Mouse (Mus musculus) CH12.LX (cell line): ENCODE measurements around the gene Arid5b. TPM values are rescaled to one million over a fixed set of nuclear protein-coding genes. Genes with fewer than 3 reads are reported as not detected.

ENCODE experiments used
- DNase-seq: peaks from one replicate; pipeline ENCODE4 v3.0.0-alpha.2; 2013; ENCODE audit errors: extremely low read depth
- H3K27ac ChIP-seq: 2 replicates; pipeline ENCODE4 v1.5.1; 2012; ENCODE audit warnings: low read depth, mild to moderate bottlenecking, control low read depth, moderate library complexity; ENCODE audit not compliant: insufficient read depth
- H3K27me3 ChIP-seq: replicated peaks from 2 replicates; pipeline ENCODE3; 2012; ENCODE audit warnings: inconsistent platforms
- H3K36me3 ChIP-seq, 2 experiments: replicated peaks in 1 of 2; 2 replicates each; pipeline versions ENCODE3 to v1.6.1; 2012; ENCODE audit warnings: inconsistent platforms in 1 of 2, low read length in 1 of 2, mild to moderate bottlenecking in 1 of 2, mixed read lengths in 1 of 2, moderate library complexity in 1 of 2; ENCODE audit not compliant: control insufficient read depth in 1 of 2, insufficient read depth in 1 of 2
- H3K4me1 ChIP-seq, 2 experiments: 2 replicates each; pipeline ENCODE4 v1.6.1; 2012; ENCODE audit warnings: inconsistent platforms in 1 of 2, moderate library complexity in 1 of 2; ENCODE audit not compliant: insufficient read depth in 2 of 2, control insufficient read depth in 1 of 2
- H3K4me2 ChIP-seq: 2 replicates; pipeline ENCODE4 v1.6.1; 2012; ENCODE audit warnings: low read depth, mild to moderate bottlenecking, control low read depth; ENCODE audit not compliant: poor library complexity, insufficient read depth, severe bottlenecking
- H3K4me3 ChIP-seq, 3 experiments: fragments of 150-350 bp in 1 of 3; sonication (generic) in 1 of 3; replicated peaks in 1 of 3; 2 replicates each; pipeline versions ENCODE3 to v1.5.1; 2011 to 2012; ENCODE audit warnings: low read depth in 2 of 3, low read length in 2 of 3, mild to moderate bottlenecking in 2 of 3, moderate library complexity in 2 of 3, control low read depth in 1 of 3, improper control_type of control experiment in 1 of 3, inconsistent platforms in 1 of 3, mixed read lengths in 1 of 3; ENCODE audit not compliant: poor library complexity in 1 of 3
- H3K79me2 ChIP-seq: replicated peaks from 2 replicates; pipeline ENCODE4 v1.6.1; 2012; ENCODE audit warnings: mild to moderate bottlenecking, moderate library complexity; ENCODE audit not compliant: control insufficient read depth, poor library complexity, insufficient read depth, severe bottlenecking; ENCODE audit errors: extremely low read depth
- H3K9ac ChIP-seq: 2 replicates; pipeline ENCODE4 v1.6.1; 2012; ENCODE audit warnings: low read depth, mild to moderate bottlenecking, control low read depth, moderate library complexity; ENCODE audit not compliant: insufficient read depth
- H3K9me3 ChIP-seq: replicated peaks from 2 replicates; pipeline ENCODE3; 2012; ENCODE audit warnings: low read length, inconsistent platforms, mixed read lengths
- BHLHE40 ChIP-seq: IDR thresholded peaks from 2 replicates; pipeline ENCODE4 v1.6.1; 2011; ENCODE audit warnings: mild to moderate bottlenecking, low read depth, low read length, improper control_type of control experiment
- CTCF ChIP-seq, 2 experiments: IDR thresholded peaks in 1 of 2; conservative IDR thresholded peaks in 1 of 2; 2 replicates each; pipeline ENCODE4 v1.5.1; 2011 to 2012; ENCODE audit warnings: low read depth in 2 of 2, low read length in 2 of 2, improper control_type of control experiment in 1 of 2, inconsistent platforms in 1 of 2, mild to moderate bottlenecking in 1 of 2, moderate library complexity in 1 of 2
- ELF1 ChIP-seq: IDR thresholded peaks from 2 replicates; pipeline ENCODE4 v1.6.1; 2014; ENCODE audit warnings: low read depth, mild to moderate bottlenecking, inconsistent platforms, low read length, improper control_type of control experiment
- GABPA ChIP-seq: IDR thresholded peaks from 2 replicates; pipeline ENCODE4 v1.6.1; 2012; ENCODE audit warnings: low read depth, low read length, improper control_type of control experiment, inconsistent platforms; ENCODE audit not compliant: insufficient replicate concordance
- IRF4 ChIP-seq: IDR thresholded peaks from 2 replicates; pipeline ENCODE4 v1.6.1; 2014; ENCODE audit warnings: low read depth, mild to moderate bottlenecking, inconsistent platforms, low read length, improper control_type of control experiment
- JUND ChIP-seq: conservative IDR thresholded peaks from 2 replicates; pipeline ENCODE4 v1.6.1; 2011; ENCODE audit warnings: low read depth, low read length, improper control_type of control experiment
- KAT2A ChIP-seq: IDR thresholded peaks from 2 replicates; pipeline ENCODE4 v1.6.1; 2012; ENCODE audit warnings: low read length, improper control_type of control experiment, inconsistent platforms; ENCODE audit not compliant: insufficient replicate concordance
- MAFK ChIP-seq: IDR thresholded peaks from 2 replicates; pipeline ENCODE4 v1.6.1; 2011; ENCODE audit warnings: low read length, improper control_type of control experiment; ENCODE audit not compliant: insufficient replicate concordance
- MAX ChIP-seq: IDR thresholded peaks from 2 replicates; pipeline ENCODE4 v1.6.1; 2011; ENCODE audit warnings: low read length, improper control_type of control experiment
- NELFE ChIP-seq: IDR thresholded peaks from 2 replicates; pipeline ENCODE4 v1.6.1; 2011; ENCODE audit warnings: low read depth, low read length, improper control_type of control experiment
- NRF1 ChIP-seq: IDR thresholded peaks from 2 replicates; pipeline ENCODE4 v1.6.1; 2014; ENCODE audit warnings: low read depth, mild to moderate bottlenecking, inconsistent platforms, low read length, improper control_type of control experiment, moderate library complexity
- POLR2AphosphoS2 ChIP-seq: IDR thresholded peaks from 2 replicates; pipeline ENCODE4 v1.6.1; 2011; ENCODE audit warnings: low read depth, low read length, improper control_type of control experiment
- RCOR1 ChIP-seq: conservative IDR thresholded peaks from 2 replicates; pipeline ENCODE4 v1.6.1; 2012; ENCODE audit warnings: low read depth, mild to moderate bottlenecking, inconsistent platforms, low read length, improper control_type of control experiment
- SIN3A ChIP-seq: IDR thresholded peaks from 2 replicates; pipeline ENCODE4 v1.6.1; 2012; ENCODE audit warnings: low read length, improper control_type of control experiment, inconsistent platforms
- TCF12 ChIP-seq: IDR thresholded peaks from 2 replicates; pipeline ENCODE4 v1.6.1; 2014; ENCODE audit warnings: low read depth, mild to moderate bottlenecking, inconsistent platforms, low read length, improper control_type of control experiment
- UBTF ChIP-seq: IDR thresholded peaks from 2 replicates; pipeline ENCODE4 v1.6.1; 2012; ENCODE audit warnings: low read depth, mild to moderate bottlenecking, inconsistent platforms, low read length, improper control_type of control experiment, moderate library complexity
- ZKSCAN1 ChIP-seq: IDR thresholded peaks from 2 replicates; pipeline ENCODE4 v1.6.1; 2012; ENCODE audit warnings: low read depth, inconsistent platforms, low read length, improper control_type of control experiment, borderline replicate concordance
- ZMIZ1 ChIP-seq: IDR thresholded peaks from 2 replicates; pipeline ENCODE4 v1.6.1; 2012; ENCODE audit warnings: low read depth, mild to moderate bottlenecking, inconsistent platforms, low read length, improper control_type of control experiment
- dilution Hi-C: fragments of 300-500 bp; cut with MboI; formaldehyde crosslinking; loops from 2 replicates; pipeline ENCODE4 v1.14.3; 2020; ENCODE audit warnings: low sequenced_read_pairs; ENCODE audit not compliant: extremely low pct_unique_long_range_greater_than_20kb, extremely low pct_ligation_motif_present
- in situ Hi-C: fragments of 300-500 bp; cut with MboI; formaldehyde crosslinking; loops from 3 replicates; pipeline ENCODE4 v1.14.3; 2019; ENCODE audit warnings: low sequenced_read_pairs, low pct_ligation_motif_present, low pct_unique_long_range_greater_than_20kb, mixed read lengths
- polyA plus RNA-seq: library from polyadenylated mRNA; unstranded; fragments of >175 nt; gene quantifications from 2 replicates; pipeline ENCODE4 v1.2.1, GENCODE M21; 2012; ENCODE audit warnings: low read depth; ENCODE audit not compliant: insufficient read length
- total RNA-seq, 2 experiments: library from RNA; depleted of rRNA; stranded (reverse); fragments of 300-350 nt in 1 of 2; fragments of >200 nt in 1 of 2; gene quantifications; 2 replicates each; pipeline ENCODE4 v1.2.3; 2012 to 2014

Gene Arid5b
- total and polyA plus RNA-seq, 3 experiments, result 1.1 to 2.6 (median 1.8) TPM

GRCm38 (mm10) chr10:68158555-68158954, 120.0 kb downstream of the Arid5b start:
- Histone ChIP-seq H3K4me3 (no peak overlapping the region), H3K36me3 (peaks cover 0 to 14% of the 10 kb centered on the region in 2 experiments), H3K9ac (no peak overlapping the region), H3K4me2 (no peak overlapping the region), H3K9me3 (no peaks in the 10 kb centered on the region), H3K79me2 (no peaks in the 10 kb centered on the region), H3K27ac (no peak overlapping the region), H3K4me1 (peaks cover 3 to 15% of the 10 kb centered on the region in 2 experiments; a peak in 3 of 4 replicates), H3K27me3 (no peaks in the 10 kb centered on the region)
- DNase-seq, result no peak
- dilution Hi-C loops (no loop called here), in situ Hi-C loops (no loop called here)
- TF ChIP-seq TCF12, result no peak
- no peak for TF ChIP-seq MAX
- TF ChIP-seq JUND, result no peak
- no peak for TF ChIP-seq IRF4
- no peak for TF ChIP-seq ZKSCAN1
- TF ChIP-seq NELFE, result no peak
- no peak for TF ChIP-seq GABPA
- no peak for TF ChIP-seq NRF1
- TF ChIP-seq ELF1, result no peak

GRCm38 (mm10) chr10:68157511-68157910, 121.0 kb downstream of the Arid5b start:
- Histone ChIP-seq H3K27me3 (no peaks in the 10 kb centered on the region), H3K4me2 (no peak overlapping the region), H3K9me3 (no peaks in the 10 kb centered on the region), H3K27ac (no peak overlapping the region), H3K4me1 (peaks cover 3 to 14% of the 10 kb centered on the region in 2 experiments; a peak in 3 of 4 replicates), H3K4me3 (no peak overlapping the region)
- dilution Hi-C loops, result no loop called here
- TF ChIP-seq ZMIZ1, result no peak
- no peak for TF ChIP-seq TCF12
- no peak for TF ChIP-seq MAFK
- TF ChIP-seq POLR2AphosphoS2, result no peak
- TF ChIP-seq JUND, result no peak
- TF ChIP-seq UBTF, result no peak
- no peak for TF ChIP-seq NRF1
- TF ChIP-seq SIN3A, result no peak
- TF ChIP-seq IRF4, result no peak
- no peak for TF ChIP-seq RCOR1
- no peak for TF ChIP-seq BHLHE40
- TF ChIP-seq KAT2A, result no peak
- TF ChIP-seq CTCF (conservative IDR thresholded peaks at IDR 0.05 in 1 of 2, IDR thresholded peaks at IDR 0.05 in 1 of 2; ENCODE audit: low read depth in 2 of 2, low read length in 2 of 2), result no peak
- TF ChIP-seq, all 38 proteins: peak for 0
- in situ Hi-C loops, result no loop called here
- Histone ChIP-seq H3K9ac (0 out of 2 replicates have a peak overlapping the region, but pooled peaks have one; percentile 5), H3K79me2 (no peaks in the 10 kb centered on the region), H3K36me3 (peaks cover 0 to 17% of the 10 kb centered on the region in 2 experiments)
- DNase-seq, result no peak
